Mouse (Mus musculus) heart, embryonic 15.5 days (tissue): ENCODE data around the gene Lax1. TPM values are rescaled to one million over a fixed set of nuclear protein-coding genes. Genes with fewer than 3 reads are reported as not detected.

Source experiments
- ATAC-seq: fragments of 200-750 bp; cut with Nextera tagmentation; replicated peaks from 2 replicates; pipeline ENCODE4 v1.8.0; 2017; ENCODE audit warnings: low read depth, moderate TSS enrichment; ENCODE audit not compliant: insufficient number of reproducible peaks, insufficient read depth, low FRiP score
- H3K27ac ChIP-seq: fragments of 300-500 bp; sonication (generic); 2 replicates; pipeline ENCODE4 v1.5.1; 2015; ENCODE audit warnings: mild to moderate bottlenecking, inconsistent platforms
- H3K27me3 ChIP-seq: fragments of 300-500 bp; sonication (generic); 2 replicates; pipeline ENCODE4 v1.6.1; 2015; ENCODE audit warnings: inconsistent platforms
- H3K36me3 ChIP-seq: fragments of 300-500 bp; sonication (generic); 2 replicates; pipeline ENCODE4 v1.6.1; 2015; ENCODE audit warnings: mild to moderate bottlenecking, inconsistent platforms
- H3K4me1 ChIP-seq: fragments of 300-500 bp; sonication (generic); replicated peaks from 2 replicates; pipeline ENCODE4 v1.6.1; 2015; ENCODE audit warnings: inconsistent platforms
- H3K4me2 ChIP-seq: fragments of 300-500 bp; sonication (generic); 2 replicates; pipeline ENCODE4 v1.6.1; 2015; ENCODE audit warnings: inconsistent platforms, mild to moderate bottlenecking, moderate library complexity
- H3K4me3 ChIP-seq: fragments of 300-500 bp; sonication (generic); 2 replicates; pipeline ENCODE4 v1.5.1; 2015; ENCODE audit warnings: mild to moderate bottlenecking, inconsistent platforms
- H3K9ac ChIP-seq: fragments of 300-500 bp; sonication (generic); 2 replicates; pipeline ENCODE4 v1.6.1; 2015; ENCODE audit warnings: mild to moderate bottlenecking, inconsistent platforms
- H3K9me3 ChIP-seq: fragments of 300-500 bp; sonication (generic); replicated peaks from 2 replicates; pipeline ENCODE4 v1.6.1; 2016; ENCODE audit warnings: inconsistent platforms
- WGBS: fragments of 180-500 bp; shearing (Covaris S2); methylation state at CpG from one replicate; pipeline ENCODE4 v1.1.7; 2015; ENCODE audit warnings: mixed read lengths; 5-methylcytosine and 5-hydroxymethylcytosine counted together
- microRNA-seq: library from miRNA; unstranded; fragments of <30 nt; microRNA quantifications from one replicate; pipeline ENCODE4, GENCODE M21; 2016
- polyA plus RNA-seq: library from polyadenylated mRNA; unstranded; fragments of >200 nt; fragmentation: Nextera tagmentation; extraction: Ambion mirVana; gene quantifications from 2 replicates; pipeline ENCODE4 v1.2.1, GENCODE M21; 2015

Gene Lax1
- polyA plus RNA-seq, 1 experiment from 2014 or later = 0.31 TPM

DNA sequence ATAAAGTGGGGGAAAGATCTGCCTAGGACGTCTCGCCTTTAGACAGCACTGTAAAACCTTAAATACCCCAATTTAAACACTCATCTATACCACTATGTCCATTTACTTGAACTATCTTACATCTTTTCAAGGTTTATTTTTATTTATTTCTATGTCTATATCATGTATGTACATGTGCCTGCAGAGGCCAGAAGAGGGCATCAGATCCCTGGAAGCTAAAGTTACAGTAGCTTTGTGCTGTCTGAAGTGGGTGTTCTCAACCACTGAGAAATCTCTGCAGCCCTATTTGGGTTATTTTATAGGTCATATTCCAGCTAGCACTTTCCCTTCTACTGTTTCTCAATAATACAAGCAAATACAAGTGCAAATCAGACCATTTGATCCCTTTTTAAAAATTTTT, 57.7 kb downstream of the Lax1 start:
- no peaks in the 10 kb centered on the region for H3K9me3 ChIP-seq
- H3K27ac ChIP-seq = no peak overlapping the region
- H3K4me3 ChIP-seq = no peak overlapping the region
- no peaks in the 10 kb centered on the region for H3K4me1 ChIP-seq
- WGBS = 91% methylated on average over 2 of the region's 2 CpGs
- no peak for ATAC-seq
- no peaks in the 10 kb centered on the region for H3K27me3 ChIP-seq
- peaks cover 91% of the 10 kb centered on the region for H3K36me3 ChIP-seq
- no peak overlapping the region for H3K9ac ChIP-seq
- no peak overlapping the region for H3K4me2 ChIP-seq

Small RNA genes lying within 50 kb of the gene (microRNA-seq; reads per million reads assigned to microRNA genes)
- 2.7 reads per million, percentile 9 among the genes with 10 or more reads in this experiment for gene Mir6903

Other genes starting within 250 kb of the Lax1 start
- 352 and 384 TPM in 2 replicates for gene Snrpe, start 79.8 kb downstream of the Lax1 start, polyA plus RNA-seq
- not detected in 2 replicates for gene Zbed6, start 29.2 kb downstream of the Lax1 start, polyA plus RNA-seq
- 3.4 and 3.8 TPM in 2 replicates for gene Gm38394, start 28.8 kb downstream of the Lax1 start, polyA plus RNA-seq
- 11.2 and 13.6 TPM in 2 replicates for gene Atp2b4, start 110.9 kb upstream of the Lax1 start, polyA plus RNA-seq
- 0.18 and 0.36 TPM in 2 replicates for gene Optc, start 217.9 kb upstream of the Lax1 start, polyA plus RNA-seq
- 4.0 and 5.8 TPM in 2 replicates for gene Prelp, start 231.3 kb upstream of the Lax1 start, polyA plus RNA-seq